Mouse (Mus musculus): Measurements from ENCODE around the gene Phtf2. TPM values are rescaled to one million over a fixed set of nuclear protein-coding genes. Genes with fewer than 3 reads are reported as not detected.
A peak's percentile ranks its signal among the peaks of the same experiment; 100 is the strongest.

Gene Phtf2
- total RNA-seq (2014; rRNA removed), result 20.2 and 42.6 TPM in 2 replicates
- polyA plus RNA-seq (2015; fragmentation: Nextera tagmentation; extraction: Ambion mirVana), result 20.4 and 21.3 TPM in 2 replicates

DNA sequence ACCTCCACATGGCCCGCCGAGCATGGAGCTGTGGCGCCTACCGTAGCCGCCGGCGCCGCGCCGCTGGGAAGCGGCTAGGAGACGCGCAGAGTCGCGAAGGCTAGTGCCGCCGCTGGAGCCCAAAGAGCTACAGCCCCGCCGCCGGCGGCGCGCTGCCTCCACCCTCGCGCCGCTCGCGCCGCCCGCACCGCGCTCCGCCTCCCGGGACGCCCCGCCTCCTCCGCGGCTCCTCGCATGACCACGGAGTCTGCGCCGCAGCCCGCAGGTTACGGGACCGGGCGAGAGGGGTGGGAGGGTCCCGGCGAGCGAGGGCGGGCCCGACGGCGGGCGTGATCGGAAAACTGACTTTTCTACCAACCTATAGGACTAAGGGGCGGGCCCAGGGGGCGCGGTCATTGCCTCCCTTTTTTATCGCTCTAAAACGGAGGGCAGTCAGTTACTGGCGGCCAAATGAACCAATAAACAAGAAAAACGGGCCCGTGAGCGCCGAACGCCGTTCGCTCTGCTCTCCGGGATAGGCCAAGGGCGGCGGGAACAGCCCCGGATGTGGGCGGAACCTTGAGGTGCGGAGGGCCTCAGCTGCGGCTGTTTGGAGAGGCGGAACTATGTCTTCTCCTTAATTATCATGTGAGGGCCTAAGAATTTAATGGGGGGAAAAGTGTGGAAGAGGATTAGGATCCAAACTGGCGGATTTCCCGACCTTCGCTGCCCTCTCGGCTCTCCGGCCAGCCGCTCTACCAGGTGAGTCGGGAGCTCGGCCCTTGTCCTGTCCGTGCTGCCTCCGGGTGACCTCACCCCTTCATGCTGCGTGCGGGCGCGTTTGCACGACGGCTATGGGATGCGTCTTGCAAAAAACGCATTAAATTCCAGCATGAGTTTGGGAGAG, at the start of gene Phtf2, which contains the start of gene Tmem60:
Gene Phtf2, minus strand, starts transcription at position 210 of the 886 bp plus-strand sequence.
Gene Tmem60, plus strand, starts transcription at position 277 of the 886 bp plus-strand sequence.
- H3K27me3 ChIP-seq (ENCODE audit: insufficient read depth, low read length), result no peaks in the 10 kb centered on the region
- peak within 1 kb of the TSS; percentile 83 for H3K9ac ChIP-seq (replicated peaks; ENCODE audit: low read length, poor library complexity, severe bottlenecking)
- peaks cover 10% of the 10 kb centered on the region for H3K4me1 ChIP-seq (ENCODE audit: insufficient read depth, low read length)
- 0 out of 2 replicates have a peak, but pooled peaks cover 2% of the 10 kb centered on the region for H3K36me3 ChIP-seq (ENCODE audit: insufficient read depth, low read length)
- DNase-seq (ENCODE audit: low spot score) (peak; percentile 100), ATAC-seq (ENCODE audit: low FRiP score) (peak; percentile 99)
- peak within 1 kb of the TSS; percentile 89 for H3K27ac ChIP-seq (ENCODE audit: low read depth, low read length)
- H3K4me3 ChIP-seq (ENCODE audit: low read depth, low read length), result peak within 1 kb of the TSS; percentile 82
- WGBS, result under 1% methylated on average over 83 of the region's 94 CpGs
- no peaks in the 10 kb centered on the region for H3K9me3 ChIP-seq (ENCODE audit: low read length)
- TF ChIP-seq CTCF (IDR thresholded peaks at IDR 0.05), result no peak
- peak within 1 kb of the TSS; percentile 56 for H3K4me2 ChIP-seq (ENCODE audit: low read depth, low read length, poor library complexity, severe bottlenecking)

DNA sequence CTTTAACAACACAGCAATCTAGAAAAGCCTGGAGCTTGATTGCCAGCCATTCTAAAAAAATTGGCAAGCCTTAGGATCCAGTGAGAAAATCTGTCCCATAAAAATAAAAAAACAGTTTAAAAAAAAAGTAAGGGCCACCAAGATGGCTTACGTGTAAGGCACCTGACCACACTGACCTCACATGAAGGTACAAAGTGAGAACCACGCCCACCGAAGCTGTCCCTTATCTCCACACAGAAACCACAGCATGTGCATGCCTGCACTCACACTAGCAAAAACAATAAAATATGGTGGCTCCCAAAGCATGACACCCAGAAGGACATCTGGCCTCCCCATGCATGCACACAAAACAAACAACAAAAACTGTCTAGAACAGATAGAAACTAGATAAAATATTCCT, 49.4 kb upstream of the Phtf2 start:
- Histone ChIP-seq H3K4me2 (ENCODE audit: low read depth, low read length, poor library complexity, severe bottlenecking) (no peak overlapping the region), H3K27me3 (ENCODE audit: insufficient read depth, low read length) (no peaks in the 10 kb centered on the region), H3K4me3 (ENCODE audit: low read depth, low read length) (no peak overlapping the region), H3K9ac (replicated peaks; ENCODE audit: low read length, poor library complexity, severe bottlenecking) (no peak overlapping the region), H3K9me3 (ENCODE audit: low read length) (no peaks in the 10 kb centered on the region), H3K27ac (ENCODE audit: low read depth, low read length) (no peak overlapping the region), H3K36me3 (ENCODE audit: insufficient read depth, low read length) (no peaks in the 10 kb centered on the region), H3K4me1 (ENCODE audit: insufficient read depth, low read length) (no peaks in the 10 kb centered on the region)
- no peak for ATAC-seq (ENCODE audit: low FRiP score)
- no peak for TF ChIP-seq CTCF (IDR thresholded peaks at IDR 0.05)
- WGBS, result 95% methylated on average over 3 of the region's 3 CpGs
- no peak for DNase-seq (ENCODE audit: low spot score)

DNA sequence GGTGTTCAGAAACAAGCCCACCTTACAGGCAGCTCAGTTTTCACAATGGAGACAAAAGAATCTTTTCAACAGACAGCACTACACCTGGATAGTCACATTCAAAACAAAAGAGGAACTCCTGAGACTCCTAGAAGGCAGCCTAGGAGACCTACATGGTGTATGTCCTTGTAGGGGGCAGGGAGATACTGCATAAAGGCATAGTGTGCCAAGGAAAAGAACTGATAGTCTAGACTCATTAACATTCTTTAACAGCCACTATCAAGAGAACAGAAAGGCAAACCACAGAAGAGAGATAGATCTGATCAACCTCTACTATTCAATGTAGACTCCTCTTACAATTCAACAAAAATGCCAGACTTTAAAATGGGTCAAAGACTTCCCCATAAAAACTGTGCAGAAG, 48.5 kb upstream of the Phtf2 start:
- no peaks in the 10 kb centered on the region for H3K4me1 ChIP-seq (ENCODE audit: insufficient read depth, low read length)
- DNase-seq (ENCODE audit: low spot score) (no peak), ATAC-seq (ENCODE audit: low FRiP score) (no peak)
- no peak for TF ChIP-seq CTCF (IDR thresholded peaks at IDR 0.05)
- H3K4me2 ChIP-seq (ENCODE audit: low read depth, low read length, poor library complexity, severe bottlenecking), result no peak overlapping the region
- H3K27ac ChIP-seq (ENCODE audit: low read depth, low read length), result no peak overlapping the region
- no peak overlapping the region for H3K4me3 ChIP-seq (ENCODE audit: low read depth, low read length)
- H3K36me3 ChIP-seq (ENCODE audit: insufficient read depth, low read length), result no peaks in the 10 kb centered on the region
- no peaks in the 10 kb centered on the region for H3K9me3 ChIP-seq (ENCODE audit: low read length)
- H3K27me3 ChIP-seq (ENCODE audit: insufficient read depth, low read length), result no peaks in the 10 kb centered on the region
- H3K9ac ChIP-seq (replicated peaks; ENCODE audit: low read length, poor library complexity, severe bottlenecking), result no peak overlapping the region

DNA sequence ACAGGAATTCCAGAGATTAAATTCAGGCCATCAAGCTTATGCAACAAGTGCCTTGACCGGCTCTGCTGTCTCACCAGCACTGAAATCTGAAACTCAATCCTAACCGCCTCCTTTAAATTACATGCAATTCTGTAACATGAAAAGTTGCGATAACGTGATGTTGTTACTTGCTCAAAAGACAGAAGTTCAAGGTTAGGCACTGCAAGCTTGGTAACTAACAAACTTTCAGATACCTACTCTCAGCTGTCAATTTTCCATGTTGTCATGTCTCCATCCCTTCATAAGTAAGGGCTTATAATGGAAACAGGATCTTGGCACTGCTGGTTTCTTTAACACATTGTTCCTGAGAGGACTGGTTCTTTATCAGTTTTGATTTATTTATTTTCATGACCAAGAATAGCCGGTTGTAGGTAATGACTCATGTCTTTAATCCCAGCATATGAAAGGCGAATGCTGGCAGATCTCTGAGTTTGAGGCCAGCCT, 47.8 kb upstream of the Phtf2 start:
- Histone ChIP-seq H3K4me3 (ENCODE audit: low read depth, low read length) (no peak overlapping the region), H3K4me2 (ENCODE audit: low read depth, low read length, poor library complexity, severe bottlenecking) (no peak overlapping the region), H3K36me3 (ENCODE audit: insufficient read depth, low read length) (no peaks in the 10 kb centered on the region), H3K27me3 (ENCODE audit: insufficient read depth, low read length) (no peaks in the 10 kb centered on the region), H3K9ac (replicated peaks; ENCODE audit: low read length, poor library complexity, severe bottlenecking) (no peak overlapping the region), H3K9me3 (ENCODE audit: low read length) (no peaks in the 10 kb centered on the region), H3K27ac (ENCODE audit: low read depth, low read length) (no peak overlapping the region), H3K4me1 (ENCODE audit: insufficient read depth, low read length) (no peaks in the 10 kb centered on the region)
- no peak for TF ChIP-seq CTCF (IDR thresholded peaks at IDR 0.05)
- 84% methylated on average over 6 of the region's 6 CpGs for WGBS
- ATAC-seq (ENCODE audit: low FRiP score) (no peak), DNase-seq (ENCODE audit: low spot score) (no peak)

DNA sequence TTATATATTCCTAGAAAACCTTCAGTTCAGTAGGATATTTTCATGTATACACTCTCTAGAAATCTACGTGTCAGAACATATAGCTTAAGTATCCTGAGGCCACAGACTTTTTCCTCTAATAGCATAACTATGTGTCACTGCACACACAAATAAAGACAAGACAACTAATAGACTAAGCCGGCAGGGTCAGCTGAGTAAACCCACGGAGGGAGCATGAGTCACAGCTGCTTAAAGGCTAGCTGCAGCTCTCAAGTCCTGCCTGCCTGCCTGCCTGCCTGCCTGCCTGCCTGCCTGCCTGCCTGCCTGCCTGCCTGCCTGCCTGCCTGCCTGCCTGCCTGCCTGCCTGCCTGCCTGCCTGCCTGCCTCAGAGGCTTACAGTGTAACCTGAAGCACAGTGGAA, 43.5 kb upstream of the Phtf2 start:
- no peaks in the 10 kb centered on the region for H3K27me3 ChIP-seq (ENCODE audit: insufficient read depth, low read length)
- no peak for DNase-seq (ENCODE audit: low spot score)
- WGBS, result 63% methylated on average over 3 of the region's 3 CpGs
- no peak for TF ChIP-seq CTCF (IDR thresholded peaks at IDR 0.05)
- no peak overlapping the region for H3K9ac ChIP-seq (replicated peaks; ENCODE audit: low read length, poor library complexity, severe bottlenecking)
- ATAC-seq (ENCODE audit: low FRiP score), result no peak
- no peaks in the 10 kb centered on the region for H3K36me3 ChIP-seq (ENCODE audit: insufficient read depth, low read length)
- H3K4me3 ChIP-seq (ENCODE audit: low read depth, low read length), result no peak overlapping the region
- no peak overlapping the region for H3K4me2 ChIP-seq (ENCODE audit: low read depth, low read length, poor library complexity, severe bottlenecking)
- H3K9me3 ChIP-seq (ENCODE audit: low read length), result no peaks in the 10 kb centered on the region
- H3K27ac ChIP-seq (ENCODE audit: low read depth, low read length), result no peak overlapping the region
- H3K4me1 ChIP-seq (ENCODE audit: insufficient read depth, low read length), result no peaks in the 10 kb centered on the region

DNA sequence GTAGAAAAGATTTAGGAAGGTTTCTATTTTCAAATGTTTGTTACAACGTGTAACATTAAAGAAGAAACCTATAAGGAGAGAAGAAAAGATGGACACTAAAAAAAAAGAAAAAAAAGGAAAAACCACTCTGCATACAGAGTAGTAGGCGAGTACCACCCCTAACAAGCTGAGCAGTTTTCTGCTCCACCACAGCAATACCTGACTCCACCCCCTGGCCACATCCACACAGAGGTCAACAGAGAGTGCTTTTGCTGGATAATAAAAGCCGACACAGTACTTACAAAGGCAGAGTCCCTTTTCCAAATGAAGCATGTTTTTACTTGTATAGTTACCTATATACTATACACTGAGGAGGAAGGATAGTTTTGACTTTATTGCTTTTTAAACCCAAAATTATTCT, 42.7 kb upstream of the Phtf2 start:
- H3K9me3 ChIP-seq (ENCODE audit: low read length), result no peaks in the 10 kb centered on the region
- no peaks in the 10 kb centered on the region for H3K4me1 ChIP-seq (ENCODE audit: insufficient read depth, low read length)
- no peaks in the 10 kb centered on the region for H3K27me3 ChIP-seq (ENCODE audit: insufficient read depth, low read length)
- ATAC-seq (ENCODE audit: low FRiP score) (no peak), DNase-seq (ENCODE audit: low spot score) (no peak)
- no peaks in the 10 kb centered on the region for H3K36me3 ChIP-seq (ENCODE audit: insufficient read depth, low read length)
- H3K4me3 ChIP-seq (ENCODE audit: low read depth, low read length), result no peak overlapping the region
- 81% methylated on average over 3 of the region's 3 CpGs for WGBS
- no peak overlapping the region for H3K9ac ChIP-seq (replicated peaks; ENCODE audit: low read length, poor library complexity, severe bottlenecking)
- H3K27ac ChIP-seq (ENCODE audit: low read depth, low read length), result no peak overlapping the region
- no peak overlapping the region for H3K4me2 ChIP-seq (ENCODE audit: low read depth, low read length, poor library complexity, severe bottlenecking)
- TF ChIP-seq CTCF (IDR thresholded peaks at IDR 0.05), result no peak

Measured in midbrain, postnatal 0 days (tissue).